Mouse (Mus musculus): ENCODE measurements around the gene Glmp.
"Not testable (repeated sequence)": the region's sequence is repeated elsewhere in the genome, so short reads cannot be mapped to it uniquely, and the experiment has no call there.

The Glmp gene

DNA sequence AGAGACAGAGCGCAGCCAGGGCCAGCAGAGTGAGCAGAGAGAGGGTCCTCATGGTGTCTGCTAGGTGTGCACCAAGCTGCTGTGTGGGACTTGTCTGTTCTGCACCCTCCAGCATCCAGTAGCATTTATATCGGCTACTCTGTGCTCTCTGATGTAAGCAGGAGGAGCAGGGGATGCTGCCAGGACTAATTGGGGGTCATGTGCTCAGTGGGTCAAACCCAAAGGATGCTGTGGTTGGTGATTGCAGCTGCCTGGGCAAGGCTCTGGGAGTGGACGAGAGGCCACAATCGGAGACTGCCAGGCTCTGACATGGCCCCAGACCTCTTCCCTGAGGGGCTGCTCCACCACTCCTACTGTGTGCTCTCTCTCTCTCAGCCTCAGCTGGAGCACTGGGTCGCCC is 53.8 kb downstream of the Glmp start, which contains the start of gene Bglap2:
Gene Bglap2, minus strand, starts transcription at position 101 of the 400 bp plus-strand sequence.
- DNase-seq = not testable (repeated sequence)
